Mouse (Mus musculus): Measurements from ENCODE around the gene Inca1.

Inca1 gene

DNA sequence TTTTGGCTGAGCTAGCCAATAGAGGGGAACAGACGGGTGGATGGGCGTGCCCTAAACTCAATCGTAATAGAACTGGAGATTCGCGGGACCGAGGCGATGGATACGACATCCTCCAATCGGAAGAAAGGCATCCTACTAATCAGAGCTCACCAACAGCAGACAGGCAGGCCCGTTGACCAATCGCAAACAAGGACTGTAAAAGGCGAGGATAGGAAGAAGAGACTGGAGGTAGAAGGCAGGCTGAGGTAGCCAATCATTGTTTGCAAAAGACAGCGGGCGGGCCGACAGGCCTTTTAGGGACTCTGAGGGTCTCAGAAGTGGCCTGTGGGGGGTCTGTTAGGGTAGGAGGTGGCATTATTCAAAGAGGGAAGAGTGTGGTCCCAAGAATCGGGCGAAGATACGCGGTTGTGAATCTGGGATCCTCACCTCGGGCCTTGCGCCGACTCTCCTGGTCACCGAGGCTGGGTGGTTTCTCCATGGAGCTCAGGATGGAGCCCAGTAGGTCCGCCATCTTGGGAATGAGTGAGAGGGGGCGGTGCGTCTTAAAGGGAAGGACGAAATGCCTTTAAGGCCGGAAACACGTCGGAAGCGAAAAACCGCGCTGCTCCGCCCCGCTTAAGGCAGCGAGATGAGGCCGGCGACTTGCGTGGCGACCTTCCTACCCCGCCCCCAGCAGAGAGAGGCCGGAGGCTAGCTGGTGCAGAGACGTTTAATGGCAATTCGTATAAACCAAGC lies 31.0 kb downstream of the Inca1 start, which contains the start of gene Spag7:
Gene Spag7 (minus strand): TSS at position 646 of the 735 bp plus-strand sequence.
- DNase-seq: peak; percentile 100

DNA sequence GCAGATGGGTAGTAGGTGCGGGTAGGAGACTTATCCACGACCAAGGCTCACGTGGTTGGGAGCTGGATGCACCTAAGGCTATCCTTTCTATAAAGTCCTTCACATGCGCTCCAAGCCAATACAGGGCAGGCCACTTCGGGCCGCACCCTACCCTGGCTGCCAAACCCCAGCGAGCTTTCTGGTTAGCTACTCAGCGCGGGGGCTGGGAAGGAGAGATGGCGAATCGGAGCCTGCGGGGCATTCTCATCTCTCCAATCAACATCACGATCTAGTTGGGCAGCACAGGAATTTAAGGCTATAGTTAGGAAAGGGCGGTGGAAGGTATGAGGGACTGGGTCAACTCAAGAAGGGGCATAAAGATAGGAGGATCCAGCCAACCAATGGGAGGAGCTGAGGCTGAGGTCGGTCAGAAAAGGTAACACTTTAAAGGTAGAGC lies 31.6 kb downstream of the Inca1 start:
- no peak for DNase-seq

DNA sequence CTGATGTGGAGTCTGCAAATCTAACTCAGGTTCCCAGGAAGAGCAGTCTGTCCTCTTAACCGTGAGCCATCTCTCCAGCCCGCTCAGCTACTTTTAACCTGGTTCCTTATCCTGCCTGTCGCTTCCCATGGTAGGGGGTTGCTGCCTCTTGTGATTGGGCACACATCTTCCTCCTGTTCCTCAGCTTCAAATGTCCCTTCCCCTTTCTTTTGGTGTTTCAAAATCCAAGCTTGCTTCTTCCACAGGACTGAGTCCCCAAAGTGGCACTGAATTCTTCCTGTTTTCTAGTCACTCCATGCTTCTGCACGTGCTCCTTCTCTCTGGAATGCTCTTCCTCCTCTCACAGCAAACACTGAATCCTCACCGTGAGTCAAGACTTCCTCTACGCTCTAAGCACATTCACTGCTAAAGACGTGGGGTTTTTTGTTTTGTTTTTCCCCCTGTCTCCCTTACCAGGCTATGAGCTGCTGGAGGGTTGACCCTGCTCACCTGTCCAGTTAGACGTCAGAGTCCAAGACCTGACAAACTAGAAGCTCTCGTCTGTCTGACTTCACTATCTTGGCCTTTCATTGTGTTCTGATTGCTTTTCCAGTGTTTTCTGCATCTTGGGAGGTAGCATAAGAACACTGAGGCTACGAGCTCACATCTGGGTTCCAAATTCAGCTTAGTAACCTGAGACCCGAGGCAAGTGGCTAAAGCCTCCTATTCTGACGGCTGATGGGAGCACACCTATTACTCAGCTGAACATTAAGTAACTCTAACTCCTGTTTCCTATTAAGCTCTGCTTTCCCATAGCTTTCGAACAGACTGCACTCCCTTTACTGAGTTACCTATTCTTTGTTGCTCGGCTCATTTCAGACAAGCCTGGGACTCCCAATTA lies 32.4 kb downstream of the Inca1 start:
- no peak for DNase-seq

DNA sequence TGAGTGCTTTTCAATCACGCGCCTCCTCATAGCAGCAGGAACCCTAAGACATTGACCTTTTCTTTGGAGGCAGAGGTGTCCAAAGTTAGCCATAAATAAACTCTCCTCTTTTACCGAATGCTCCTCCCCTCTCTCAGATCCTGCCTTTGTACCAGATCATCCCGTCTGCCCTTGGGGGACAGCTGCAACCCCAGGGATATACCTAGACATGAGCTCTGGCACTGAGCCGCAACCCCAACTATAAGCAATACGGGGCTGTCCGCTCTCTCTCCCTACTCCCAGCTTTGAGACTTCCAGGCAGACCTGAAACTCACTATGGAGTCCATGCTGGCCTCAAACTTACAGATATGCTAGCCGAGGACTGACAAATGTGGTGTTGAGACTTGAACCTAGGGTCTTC lies 33.3 kb downstream of the Inca1 start:
- DNase-seq: no peak

DNA sequence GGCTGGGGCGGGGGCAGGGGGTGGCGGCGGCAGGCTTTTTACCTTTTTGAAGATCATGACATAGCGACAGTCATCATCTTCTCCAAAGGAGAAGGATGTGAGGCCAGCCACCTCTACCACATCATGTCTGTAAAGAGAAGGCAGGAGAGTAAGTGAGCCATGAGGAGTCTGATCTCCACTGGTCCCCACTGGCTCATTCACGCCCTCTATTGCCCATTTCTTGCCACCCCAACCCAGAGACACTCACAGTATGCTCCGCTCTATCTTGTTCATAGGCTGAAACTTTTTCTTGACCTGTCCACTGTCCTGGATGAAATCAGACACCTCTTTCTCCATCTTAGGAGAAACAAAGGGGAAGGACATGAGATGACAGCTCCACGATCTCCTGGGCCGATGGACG lies 35.2 kb downstream of the Inca1 start:
- no peak for DNase-seq

DNA sequence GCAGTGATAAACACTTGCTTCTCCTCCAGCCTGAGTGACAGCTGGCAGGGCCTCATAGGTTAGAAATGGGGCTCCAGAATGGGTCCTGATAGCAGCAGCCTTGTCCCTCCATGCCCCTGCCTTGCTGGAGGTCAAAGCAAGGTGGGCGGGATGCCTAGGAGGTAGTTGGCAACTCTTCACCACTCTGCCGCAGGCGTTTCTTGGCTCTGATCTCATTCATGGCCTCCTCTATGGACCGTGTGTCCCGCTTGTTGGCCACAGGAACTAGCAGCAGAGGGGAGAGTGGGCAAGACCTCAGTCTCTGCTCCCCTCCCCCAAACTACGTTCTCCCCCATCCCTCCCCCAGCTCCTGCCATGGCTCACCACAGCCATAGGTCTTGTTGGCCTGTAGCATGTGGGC lies 36.0 kb downstream of the Inca1 start:
- no peak for DNase-seq

DNA sequence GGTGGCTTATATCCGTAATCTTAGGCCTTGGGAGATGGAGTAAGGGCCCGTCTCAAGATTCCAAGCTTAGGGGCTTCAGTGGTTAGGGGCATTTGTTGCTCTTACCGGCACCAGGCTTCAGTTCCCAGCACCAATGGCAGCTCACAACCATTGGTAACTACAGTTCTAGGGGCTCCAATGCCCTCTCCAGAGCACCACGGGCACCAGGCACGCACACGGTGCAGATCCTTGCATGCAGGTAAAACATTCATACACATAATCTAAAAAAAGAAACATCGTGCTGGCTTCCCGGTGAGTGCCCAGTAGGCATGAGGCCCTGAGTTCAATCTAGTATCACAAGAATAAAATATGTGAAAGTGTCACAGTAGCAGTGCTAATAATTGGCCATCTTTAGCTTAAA lies 36.9 kb downstream of the Inca1 start:
- DNase-seq: no peak

DNA sequence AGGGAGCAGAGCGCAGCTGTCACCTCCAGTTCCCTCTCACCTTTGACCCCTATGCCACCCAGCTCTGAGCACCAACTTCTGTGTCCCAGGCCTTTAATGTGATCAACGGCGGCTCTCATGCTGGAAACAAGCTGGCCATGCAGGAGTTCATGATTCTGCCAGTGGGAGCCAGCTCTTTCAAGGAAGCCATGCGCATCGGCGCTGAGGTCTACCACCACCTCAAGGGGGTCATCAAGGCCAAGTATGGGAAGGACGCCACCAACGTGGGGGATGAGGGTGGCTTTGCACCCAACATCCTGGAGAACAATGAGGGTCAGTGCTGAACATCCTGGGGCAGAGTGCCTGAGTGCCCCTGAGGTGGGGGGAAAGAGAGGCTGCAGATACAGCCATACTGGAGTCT lies 39.4 kb downstream of the Inca1 start:
- no peak for DNase-seq

DNA sequence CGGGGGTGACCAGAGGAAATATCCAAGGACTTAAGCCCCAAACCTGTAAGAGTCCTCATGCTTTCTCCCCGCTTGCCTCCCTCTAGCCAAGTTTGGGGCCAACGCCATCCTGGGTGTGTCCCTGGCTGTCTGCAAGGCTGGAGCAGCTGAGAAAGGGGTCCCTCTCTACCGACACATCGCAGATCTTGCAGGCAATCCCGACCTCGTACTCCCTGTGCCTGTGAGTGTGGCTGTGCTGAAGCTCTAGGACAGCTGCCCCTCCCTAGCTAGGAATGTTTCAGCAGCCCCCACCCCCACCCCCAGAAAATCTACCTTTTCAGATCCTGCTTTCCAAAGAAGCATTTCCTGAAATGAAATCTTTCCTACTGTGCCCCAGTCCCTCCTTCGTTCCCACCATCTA lies 41.0 kb downstream of the Inca1 start:
- no peak for DNase-seq

DNA sequence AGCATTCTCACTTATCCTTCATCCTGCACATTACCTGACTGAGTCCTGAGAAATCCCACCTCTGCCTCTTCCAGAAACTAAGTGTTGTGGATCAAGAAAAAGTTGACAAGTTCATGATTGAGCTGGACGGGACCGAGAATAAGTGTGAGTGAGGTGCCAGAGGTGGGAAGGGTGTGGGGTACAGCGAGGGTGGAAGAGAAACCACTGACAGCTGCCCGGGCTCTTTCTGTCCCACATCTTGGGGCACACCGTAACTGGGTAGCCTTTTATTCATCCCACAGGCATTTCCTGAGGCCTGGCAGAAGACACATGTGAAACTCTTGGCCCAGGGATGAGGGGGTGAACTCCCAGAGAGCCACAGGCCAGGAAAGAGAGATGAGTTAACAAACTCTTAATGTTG lies 41.4 kb downstream of the Inca1 start:
- no peak for DNase-seq

DNA sequence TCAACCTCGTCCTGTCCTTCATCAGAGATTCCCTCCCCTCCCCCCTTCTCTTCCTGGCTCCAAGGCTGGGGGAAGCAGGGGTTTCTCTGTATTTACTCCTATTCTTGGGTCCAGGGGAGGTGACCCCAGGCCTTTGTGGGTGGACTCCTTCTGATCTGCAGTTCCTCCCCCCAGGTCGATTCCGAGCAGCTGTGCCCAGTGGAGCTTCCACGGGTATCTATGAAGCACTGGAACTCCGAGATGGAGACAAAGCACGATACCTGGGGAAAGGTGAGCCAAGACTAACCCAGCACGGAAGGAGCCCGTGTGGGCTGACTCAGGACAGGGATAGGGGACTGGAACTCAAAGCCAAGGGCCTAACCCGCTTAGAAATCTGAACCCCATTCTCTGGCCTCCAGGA lies 42.0 kb downstream of the Inca1 start:
- no peak for DNase-seq

DNA sequence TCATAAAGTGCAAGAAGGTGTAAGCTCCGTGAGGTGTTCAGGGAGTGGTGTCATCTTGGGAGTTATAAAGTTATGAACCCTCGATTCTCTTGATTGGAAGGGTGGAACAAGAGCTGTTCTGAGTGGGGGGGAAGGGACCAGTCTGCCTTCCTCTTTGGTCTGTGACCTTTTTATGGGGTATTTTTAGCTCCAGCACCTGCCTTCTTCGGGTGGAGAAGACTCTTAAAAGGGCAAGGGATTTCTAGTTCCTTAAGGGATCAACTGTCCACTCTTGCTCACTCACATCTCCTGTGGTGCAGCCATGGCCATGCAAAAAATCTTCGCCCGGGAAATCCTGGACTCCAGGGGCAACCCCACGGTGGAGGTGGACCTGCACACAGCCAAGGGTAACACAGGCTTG lies 42.4 kb downstream of the Inca1 start:
- no peak for DNase-seq

DNA sequence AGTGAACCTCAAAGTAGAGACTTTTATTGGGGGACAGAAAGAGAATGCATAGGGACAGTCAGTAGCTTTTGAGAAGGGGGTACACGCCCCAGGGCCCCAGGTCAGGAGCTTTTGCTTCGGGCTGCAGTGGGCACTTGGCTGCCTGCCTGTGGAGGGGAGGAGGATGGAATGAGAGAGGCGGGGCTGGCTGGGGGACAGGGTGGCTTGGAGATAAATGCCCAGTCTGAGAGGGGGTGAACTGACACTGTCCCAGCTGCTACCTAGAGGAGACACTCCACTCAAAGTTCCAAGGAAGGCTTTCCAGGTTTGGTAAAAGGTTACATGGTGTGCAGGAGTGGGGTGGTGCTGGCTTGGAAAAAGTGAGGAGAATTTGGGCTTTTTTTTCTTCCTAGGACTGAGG lies 43.0 kb downstream of the Inca1 start, which contains the start of gene Eno3:
Gene Eno3 (plus strand): TSS at position 239 of the 400 bp plus-strand sequence.
- no peak for DNase-seq

DNA sequence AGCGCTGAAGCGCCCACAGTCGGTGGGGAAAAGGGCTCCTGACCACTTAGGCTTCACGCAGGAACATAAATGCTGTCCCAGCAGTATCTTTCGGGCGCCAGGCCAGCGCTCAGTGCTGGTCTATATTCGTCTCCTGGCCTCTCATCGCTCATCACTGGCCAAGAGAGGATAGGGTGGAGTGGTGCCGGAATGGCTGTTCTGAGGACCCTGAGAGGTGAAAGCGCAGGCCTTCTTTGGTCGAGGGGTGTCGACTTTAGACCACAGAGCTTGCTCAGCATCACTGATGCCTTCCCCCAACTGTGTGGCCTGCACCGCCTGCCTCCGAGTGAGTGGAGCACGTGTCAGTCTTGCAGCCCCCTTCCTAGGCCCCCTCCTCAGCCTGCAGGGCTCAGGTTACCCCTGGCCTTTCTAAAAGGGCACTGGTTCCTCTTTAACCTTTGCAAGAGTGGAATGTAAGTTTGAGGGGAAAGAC lies 43.5 kb downstream of the Inca1 start:
- DNase-seq: no peak

DNA sequence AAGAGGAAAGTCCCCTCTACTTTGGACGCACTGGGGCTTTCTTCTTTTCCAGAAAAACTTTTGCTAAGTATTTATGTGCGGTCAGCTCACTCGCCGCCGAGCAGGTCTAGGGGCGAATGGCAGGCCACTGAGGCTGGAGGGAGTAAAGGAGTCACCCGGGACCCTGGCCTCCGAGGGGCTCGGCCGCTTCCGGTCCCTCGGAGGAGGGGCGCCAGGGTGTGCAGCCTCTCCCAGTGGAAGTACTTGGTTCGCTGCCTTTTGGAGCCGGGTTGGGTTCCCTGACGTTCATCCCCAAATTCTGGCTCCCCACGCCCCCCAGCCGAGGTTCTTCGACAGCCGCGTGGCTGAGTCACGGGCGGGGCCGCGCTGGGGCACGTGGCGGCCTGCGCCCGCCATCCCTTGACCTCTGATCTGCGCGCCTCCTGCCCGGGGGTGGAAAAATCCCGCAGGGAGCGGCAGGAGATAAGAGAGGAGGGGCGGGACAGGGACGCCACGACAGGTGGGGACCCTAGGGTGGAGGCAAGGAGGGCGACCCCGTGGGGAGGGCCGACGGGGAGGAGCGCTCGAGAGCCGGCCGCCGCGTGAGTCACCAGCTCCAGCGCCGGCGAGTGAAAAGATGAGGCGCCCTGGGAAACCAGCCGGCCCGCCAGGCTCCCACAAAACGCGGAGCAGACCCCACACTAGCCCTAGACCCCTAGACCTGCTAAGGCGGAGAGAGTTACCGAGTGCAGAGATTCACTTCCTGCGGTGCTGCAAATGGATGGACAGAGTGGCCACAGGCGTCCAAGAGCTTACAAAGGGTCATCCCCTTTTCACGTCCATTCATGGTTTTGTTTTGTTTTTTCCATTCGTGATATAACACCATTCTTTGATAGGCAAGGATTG lies 44.1 kb downstream of the Inca1 start:
- peak; percentile 61 for DNase-seq

DNA sequence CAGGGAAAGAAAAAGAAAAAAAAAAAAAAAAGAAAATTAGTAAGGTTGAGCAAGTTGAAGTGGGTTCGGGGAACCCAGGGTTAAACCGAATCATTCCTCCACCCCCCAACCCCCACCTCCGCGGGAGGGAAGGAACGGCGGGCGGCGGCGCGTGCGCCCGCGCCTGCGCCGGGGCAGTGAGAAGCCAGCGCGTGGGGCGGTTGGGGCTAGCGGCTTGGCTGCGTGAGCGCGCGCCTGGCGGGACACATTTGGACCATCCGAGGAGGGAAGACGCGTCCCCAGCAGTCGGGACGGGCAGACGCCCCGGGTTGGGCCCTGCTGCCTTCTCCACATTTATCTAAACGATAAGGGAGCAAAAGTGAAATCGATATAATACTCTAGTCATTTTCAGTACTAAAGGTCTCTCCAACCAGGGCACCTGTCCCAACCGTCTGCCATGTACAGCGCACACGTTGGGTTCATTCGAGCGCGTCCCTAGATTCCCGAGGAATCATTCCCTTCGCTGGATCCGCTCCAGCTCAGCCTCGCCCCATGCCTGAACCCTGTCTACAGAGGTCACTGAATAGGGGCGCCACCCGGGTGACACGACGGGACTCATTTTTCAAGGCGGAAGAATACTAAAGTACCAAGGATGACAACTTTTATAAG lies 44.9 kb downstream of the Inca1 start:
- DNase-seq: peak; percentile 73

DNA sequence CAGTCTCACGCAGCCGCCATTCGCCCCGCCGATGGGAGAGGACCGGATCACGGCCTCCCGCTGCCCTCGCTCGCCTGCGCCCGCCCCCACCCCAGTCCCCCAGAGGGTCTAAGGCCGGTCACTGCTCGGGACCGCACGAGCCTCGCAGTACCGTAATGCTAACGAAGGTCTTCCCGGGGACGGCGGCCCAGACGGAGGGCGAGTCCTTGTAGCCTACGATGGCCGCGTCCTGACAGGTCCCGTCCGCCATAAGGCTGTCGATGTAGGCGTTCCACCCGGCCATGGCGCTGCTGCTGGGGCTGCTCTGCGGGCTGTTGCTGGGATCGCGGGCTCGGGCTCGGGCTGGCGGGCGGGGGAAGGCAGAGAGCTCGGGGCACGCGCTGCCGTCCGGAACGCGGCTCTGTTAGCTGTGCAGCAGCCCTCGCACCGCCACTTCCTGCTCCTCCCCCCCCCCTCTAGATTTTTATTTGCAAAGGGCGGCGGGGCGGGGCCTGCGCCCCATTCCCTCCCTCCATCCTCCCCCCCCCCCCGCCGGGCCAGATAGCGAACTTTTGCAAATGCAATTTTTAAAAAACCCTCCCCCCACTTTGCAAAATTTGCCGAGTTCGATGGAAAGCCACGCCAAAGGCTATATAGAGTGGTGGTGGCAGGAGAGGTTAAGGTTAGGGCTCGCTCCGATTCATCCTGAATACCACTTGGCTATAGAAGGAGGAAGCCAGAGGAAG lies 45.6 kb downstream of the Inca1 start, which contains the start of gene Pfn1:
Gene Pfn1 (minus strand): TSS at position 447 of the 725 bp plus-strand sequence.
- peak; percentile 64 for DNase-seq

DNA sequence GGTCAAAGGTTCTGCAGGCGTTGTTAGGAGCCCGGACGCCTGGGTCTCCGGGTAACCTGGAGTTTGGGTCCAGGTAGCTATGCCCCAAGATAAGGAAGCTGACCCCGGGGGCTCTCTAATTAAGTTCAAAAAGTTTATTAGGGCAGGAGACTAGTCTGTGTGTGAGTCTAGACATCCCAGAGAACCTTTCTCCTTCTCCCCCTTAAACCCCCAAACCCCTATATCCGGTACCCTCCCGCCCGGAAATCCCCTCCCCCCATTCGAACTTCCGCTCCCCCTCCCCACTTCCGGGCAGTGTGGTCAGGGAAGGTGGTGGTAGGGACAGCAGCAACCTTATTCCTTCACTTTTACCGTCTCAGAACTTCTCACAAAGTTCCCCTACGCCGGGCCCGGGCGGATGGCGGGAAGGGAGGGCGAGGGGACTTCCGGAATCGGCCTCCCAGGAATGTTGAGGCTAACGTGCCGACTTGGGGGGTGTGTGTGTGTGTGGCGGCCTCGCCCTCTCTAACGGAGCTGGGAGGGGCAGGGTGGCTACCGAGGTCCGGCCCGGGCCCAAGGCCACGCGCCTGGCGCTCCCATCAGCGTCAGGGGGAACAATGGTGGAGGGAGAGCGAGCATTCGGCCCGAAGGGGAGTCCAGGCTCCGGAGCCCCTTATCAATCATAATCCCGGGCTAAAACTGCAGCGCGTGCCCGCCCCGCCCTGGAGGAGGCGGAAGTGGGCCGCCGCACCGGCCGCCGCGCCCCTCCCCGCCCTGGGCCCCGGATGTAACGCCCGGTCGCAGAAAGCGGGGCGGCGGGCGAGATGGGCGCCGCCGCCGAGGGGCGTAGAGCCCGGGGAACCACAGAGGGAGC lies 46.4 kb downstream of the Inca1 start:
- peak; percentile 59 for DNase-seq

DNA sequence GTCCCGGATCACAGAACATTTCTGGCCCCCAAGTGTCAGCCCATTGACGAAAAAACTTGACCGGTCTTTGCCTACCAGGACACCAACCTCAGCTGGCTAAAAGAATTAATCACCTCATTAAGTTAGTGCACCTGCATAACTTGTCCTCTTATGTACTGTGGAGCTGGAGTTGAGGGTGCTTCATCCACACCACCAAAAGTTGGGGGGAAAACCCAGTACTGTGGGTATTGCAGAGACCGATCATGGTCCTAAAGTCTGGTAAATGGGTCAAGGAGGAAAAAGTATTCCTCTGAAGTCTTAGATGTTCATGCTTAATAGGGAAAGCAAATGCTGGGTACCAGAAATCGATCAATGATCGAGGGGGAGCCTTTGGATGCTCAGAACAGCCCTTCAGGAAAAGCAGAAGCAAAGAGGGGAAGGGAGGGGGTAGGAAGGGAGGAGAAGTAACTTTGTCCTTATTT lies 47.0 kb downstream of the Inca1 start:
- no peak for DNase-seq

Data from kidney, adult 11 months (tissue).